Mouse (Mus musculus) adrenal gland (tissue): ENCODE results near the gene Vasp.

Experiments
- intact Hi-C: fragments of 180-260 bp; cut with DNase I; formaldehyde crosslinking; loops from one replicate; pipeline ENCODE4 v1.15.1; 2025

Vasp gene

GRCm38 (mm10) chr7:19239986-19240385 is 31.6 kb downstream of the Vasp start:
- intact Hi-C loops: loop anchor here (2.0 to 10.0 kb wide), 2 partner anchors 45 to 105 kb away; partner anchors contain the start of gene Ercc1

GRCm38 (mm10) chr7:19239423-19239822 is 32.2 kb downstream of the Vasp start:
- intact Hi-C loops: loop anchor here (2.0 to 10.0 kb wide), 2 partner anchors 45 to 105 kb away; partner anchors contain the start of gene Ercc1

- intact Hi-C loops: loop anchor here (2.0 to 10.0 kb wide), 2 partner anchors 46 to 106 kb away; partner anchors contain the start of gene Ercc1
These were observed 33.3 kb downstream of the Vasp start for GRCm38 (mm10) chr7:19238344-19238743.

- intact Hi-C loops: loop anchor here (10.0 kb wide), 1 partner anchor 108 kb away; the partner anchor contains the start of gene Ercc1
These were observed 35.2 kb downstream of the Vasp start for GRCm38 (mm10) chr7:19236411-19236810.

GRCm38 (mm10) chr7:19235092-19235671 is 36.4 kb downstream of the Vasp start:
- intact Hi-C loops: loop anchor here (10.0 kb wide), 1 partner anchor 110 kb away; the partner anchor contains the start of gene Ercc1

- intact Hi-C loops: loop anchor here (10.0 kb wide), 1 partner anchor 110 kb away; the partner anchor contains the start of gene Ercc1
These were observed 37.0 kb downstream of the Vasp start for GRCm38 (mm10) chr7:19234652-19235051.

GRCm38 (mm10) chr7:19231849-19232248 is 39.8 kb downstream of the Vasp start:
- intact Hi-C loops: loop anchor here (10.0 kb wide), 1 partner anchor 113 kb away; the partner anchor contains the start of gene Ercc1

- intact Hi-C loops: loop anchor here (10.0 kb wide), 1 partner anchor 114 kb away; the partner anchor contains the start of gene Ercc1
These were observed 40.7 kb downstream of the Vasp start for GRCm38 (mm10) chr7:19230899-19231298.

- intact Hi-C loops: loop anchor here (10.0 kb wide), 1 partner anchor 115 kb away; the partner anchor contains the start of gene Ercc1
These were observed 41.5 kb downstream of the Vasp start for GRCm38 (mm10) chr7:19230041-19230580.

GRCm38 (mm10) chr7:19229404-19229803 is 42.2 kb downstream of the Vasp start:
- intact Hi-C loops: no loop called here

GRCm38 (mm10) chr7:19228793-19229148 is 42.8 kb downstream of the Vasp start:
- intact Hi-C loops: no loop called here

- intact Hi-C loops: no loop called here
These were observed 43.5 kb downstream of the Vasp start, which contains the start of gene Opa3 for GRCm38 (mm10) chr7:19227883-19228792. Gene Opa3, plus strand, starts transcription at chr7:19228334.

GRCm38 (mm10) chr7:19226817-19227797 is 44.5 kb downstream of the Vasp start:
- intact Hi-C loops: no loop called here

GRCm38 (mm10) chr7:19224933-19225332 is 46.7 kb downstream of the Vasp start:
- intact Hi-C loops: no loop called here

GRCm38 (mm10) chr7:19222875-19223274 is 48.7 kb downstream of the Vasp start:
- intact Hi-C loops: no loop called here

GRCm38 (mm10) chr7:19222189-19222588 is 49.4 kb downstream of the Vasp start:
- intact Hi-C loops: no loop called here

- intact Hi-C loops: no loop called here
These were observed 51.6 kb downstream of the Vasp start for GRCm38 (mm10) chr7:19220061-19220460.

GRCm38 (mm10) chr7:19217944-19218343 is 53.7 kb downstream of the Vasp start:
- intact Hi-C loops: no loop called here

GRCm38 (mm10) chr7:19217492-19217891 is 54.1 kb downstream of the Vasp start:
- intact Hi-C loops: no loop called here

GRCm38 (mm10) chr7:19214940-19215339 is 56.7 kb downstream of the Vasp start:
- intact Hi-C loops: loop anchor here (5.0 kb wide), 1 partner anchor 38 kb away; the partner anchor contains the start of gene Eml2
